Mouse (Mus musculus): ENCODE measurements around the gene Eya4. TPM values are rescaled to one million over a fixed set of nuclear protein-coding genes. Genes with fewer than 3 reads are reported as not detected.

Eya4 gene
- total RNA-seq, 2 experiments from 2014 or later: 0.66 to 1.5 TPM

GRCm38 (mm10) chr10:23236918-23237317, 113.7 kb downstream of the Eya4 start:
- ATAC-seq (replicated peaks; ENCODE audit: low FRiP score, low TSS enrichment, poor library complexity, severe bottlenecking): no peak

GRCm38 (mm10) chr10:23235405-23235804, 115.2 kb downstream of the Eya4 start:
- ATAC-seq (replicated peaks; ENCODE audit: low FRiP score, low TSS enrichment, poor library complexity, severe bottlenecking): no peak

GRCm38 (mm10) chr10:23233425-23233824, 117.2 kb downstream of the Eya4 start:
- ATAC-seq (replicated peaks; ENCODE audit: low FRiP score, low TSS enrichment, poor library complexity, severe bottlenecking): no peak

GRCm38 (mm10) chr10:23230863-23231262, 119.7 kb downstream of the Eya4 start:
- ATAC-seq (replicated peaks; ENCODE audit: low FRiP score, low TSS enrichment, poor library complexity, severe bottlenecking): no peak

GRCm38 (mm10) chr10:23223336-23223735, 127.2 kb downstream of the Eya4 start:
- ATAC-seq (replicated peaks; ENCODE audit: low FRiP score, low TSS enrichment, poor library complexity, severe bottlenecking): no peak

- ATAC-seq (replicated peaks; ENCODE audit: low FRiP score, low TSS enrichment, poor library complexity, severe bottlenecking): no peak
Observed at GRCm38 (mm10) chr10:23220432-23220831, 130.2 kb downstream of the Eya4 start.

GRCm38 (mm10) chr10:23216815-23217214, 133.8 kb downstream of the Eya4 start:
- ATAC-seq (replicated peaks; ENCODE audit: low FRiP score, low TSS enrichment, poor library complexity, severe bottlenecking): no peak

GRCm38 (mm10) chr10:23211381-23211780, 139.2 kb downstream of the Eya4 start:
- ATAC-seq (replicated peaks; ENCODE audit: low FRiP score, low TSS enrichment, poor library complexity, severe bottlenecking): no peak

- no peak for ATAC-seq (replicated peaks; ENCODE audit: low FRiP score, low TSS enrichment, poor library complexity, severe bottlenecking)
Observed at GRCm38 (mm10) chr10:23203885-23204284, 146.7 kb downstream of the Eya4 start.

- no peak for ATAC-seq (replicated peaks; ENCODE audit: low FRiP score, low TSS enrichment, poor library complexity, severe bottlenecking)
Observed at GRCm38 (mm10) chr10:23203144-23203838, 147.3 kb downstream of the Eya4 start.

- ATAC-seq (replicated peaks; ENCODE audit: low FRiP score, low TSS enrichment, poor library complexity, severe bottlenecking): no peak
Observed at GRCm38 (mm10) chr10:23202591-23202990, 148.0 kb downstream of the Eya4 start.

GRCm38 (mm10) chr10:23198251-23198650, 152.3 kb downstream of the Eya4 start:
- ATAC-seq (replicated peaks; ENCODE audit: low FRiP score, low TSS enrichment, poor library complexity, severe bottlenecking): no peak

GRCm38 (mm10) chr10:23196336-23196735, 154.2 kb downstream of the Eya4 start:
- ATAC-seq (replicated peaks; ENCODE audit: low FRiP score, low TSS enrichment, poor library complexity, severe bottlenecking): no peak

GRCm38 (mm10) chr10:23195337-23195736, 155.2 kb downstream of the Eya4 start:
- no peak for ATAC-seq (replicated peaks; ENCODE audit: low FRiP score, low TSS enrichment, poor library complexity, severe bottlenecking)

GRCm38 (mm10) chr10:23189836-23190235, 160.8 kb downstream of the Eya4 start:
- no peak for ATAC-seq (replicated peaks; ENCODE audit: low FRiP score, low TSS enrichment, poor library complexity, severe bottlenecking)

GRCm38 (mm10) chr10:23185391-23185790, 165.2 kb downstream of the Eya4 start:
- ATAC-seq (replicated peaks; ENCODE audit: low FRiP score, low TSS enrichment, poor library complexity, severe bottlenecking): no peak

GRCm38 (mm10) chr10:23181572-23182493, 168.8 kb downstream of the Eya4 start:
- ATAC-seq (replicated peaks; ENCODE audit: low FRiP score, low TSS enrichment, poor library complexity, severe bottlenecking): no peak

GRCm38 (mm10) chr10:23179285-23179684, 171.3 kb downstream of the Eya4 start:
- no peak for ATAC-seq (replicated peaks; ENCODE audit: low FRiP score, low TSS enrichment, poor library complexity, severe bottlenecking)

GRCm38 (mm10) chr10:23177347-23178046, 173.1 kb downstream of the Eya4 start:
- ATAC-seq (replicated peaks; ENCODE audit: low FRiP score, low TSS enrichment, poor library complexity, severe bottlenecking): no peak
